Comparison of ENCODE assay signal across 26 mouse cellular contexts in genomic region chr4:141106526-141107183, GRCm38 (mm10). TPM values are rescaled to one million over a fixed set of nuclear protein-coding genes. Genes with fewer than 3 reads are reported as not detected.
DNase-seq lines count a peak whose midpoint lies in the region; ATAC-seq and TF ChIP-seq lines count a peak whose summit lies in the region.
"Had no signal": no experiment of that assay in that cellular context is flagged by ENCODE, and none has a peak within 500 bp of the region (broad histone marks: within the 10 kb centered on the region; RNA-seq: fewer than 3 reads in every experiment).

No protein-coding gene starts in this region.

- no peaks in the 10 kb centered on the region for H3K27me3 ChIP-seq in neural tube, embryonic 12.5 days (replicated peaks)
- H3K27me3 ChIP-seq: embryonic facial prominence, embryonic 15.5 days; heart, embryonic 15.5 days; Patski had no signal

- 78% methylated on average over 16 of the region's 16 CpGs for WGBS in neural tube, embryonic 12.5 days

- no peak overlapping the region for H3K27ac ChIP-seq in gastrocnemius, adult 2 months
- H3K27ac ChIP-seq in neural tube, embryonic 12.5 days = no peak overlapping the region
- no peak overlapping the region for H3K27ac ChIP-seq in layer of hippocampus, adult 2 months
- H3K27ac ChIP-seq: embryonic facial prominence, embryonic 15.5 days; forebrain, embryonic 10.5 days; heart, embryonic 10.5 days; heart, embryonic 15.5 days; hindbrain, embryonic 14.5 days had no signal

- peaks cover 15% of the 10 kb centered on the region for H3K36me3 ChIP-seq in neural tube, embryonic 12.5 days

- no peaks in the 10 kb centered on the region for H3K4me1 ChIP-seq in neural tube, embryonic 12.5 days
- H3K4me1 ChIP-seq: embryonic facial prominence, embryonic 15.5 days had no signal

- H3K4me2 ChIP-seq in neural tube, embryonic 12.5 days (replicated peaks) = no peak overlapping the region
- H3K4me2 ChIP-seq: embryonic facial prominence, embryonic 15.5 days; heart, embryonic 15.5 days; hindbrain, embryonic 14.5 days had no signal

- intact Hi-C loops in gastrocnemius, postnatal 14 days (cut with DNase I; ENCODE audit: low total_unique reads) = no loop called here
- intact Hi-C loops in gastrocnemius, adult 2 months (cut with DNase I) = no loop called here

- no peak overlapping the region for H3K9ac ChIP-seq in neural tube, embryonic 12.5 days
- H3K9ac ChIP-seq: embryonic facial prominence, embryonic 15.5 days; heart, embryonic 15.5 days; hindbrain, embryonic 14.5 days had no signal

- peak; percentile 28 for DNase-seq in gastrocnemius, postnatal 14 days
- no peak for DNase-seq in gastrocnemius, adult 2 months
- no peak for DNase-seq in neural tube, embryonic 10.5 days (ENCODE audit: extremely low spot score, low spot score)
- peak; percentile 19 for DNase-seq in forelimb bud, embryonic 11.5 days (ENCODE audit: low read depth, low spot score)
- peak; percentile 37 for DNase-seq in skeletal muscle tissue, adult 2 months (ENCODE audit: low read depth, low spot score)
- no peak for DNase-seq in cerebellum, adult 8-10 months
- DNase-seq in layer of hippocampus, adult 2 months (ENCODE audit: low spot score in 2 of 2) = no peak
- DNase-seq: adrenal gland, postnatal 14 days; cerebellum, adult 11-12 months; cerebellum, adult 9-11 months; cerebellum, postnatal 36 days; heart, adult 18-20 months; heart, postnatal 14 days had no signal

- H3K4me3 ChIP-seq in gastrocnemius, adult 2 months = no peak overlapping the region
- no peak overlapping the region for H3K4me3 ChIP-seq in neural tube, embryonic 12.5 days
- H3K4me3 ChIP-seq in layer of hippocampus, adult 2 months = no peak overlapping the region
- H3K4me3 ChIP-seq: embryonic facial prominence, embryonic 15.5 days; erythroblast, embryonic 14.5 days; forebrain, embryonic 10.5 days; heart, embryonic 10.5 days; heart, embryonic 15.5 days had no signal

- TF ChIP-seq CTCF in gastrocnemius, adult 2 months (IDR thresholded peaks at IDR 0.05) = no peak
- TF ChIP-seq CTCF in layer of hippocampus, adult 2 months (conservative IDR thresholded peaks at IDR 0.05) = no peak

- H3K9me3 ChIP-seq in neural tube, embryonic 12.5 days = no peaks in the 10 kb centered on the region
- H3K9me3 ChIP-seq: embryonic facial prominence, embryonic 15.5 days; heart, embryonic 10.5 days; heart, embryonic 15.5 days had no signal

- ATAC-seq in neural tube, embryonic 12.5 days (ENCODE audit: low FRiP score, low read depth) = 0 out of 2 replicates have a peak, but pooled peaks have one; percentile 17
- ATAC-seq: activated CD4-positive, CD25-positive, alpha-beta regulatory T cell, adult 4 months; forebrain, embryonic 14.5 days; intestine, embryonic 16.5 days; Patski had no signal

RNA-seq across cellular contexts. Expression of gene Spata21, which starts 18.5 kb away (rescaled TPM):
- total RNA-seq in gastrocnemius, postnatal 14 days (2021) = not detected
- total RNA-seq in gastrocnemius, adult 2 months (2021) = not detected
- 0.25 TPM in 1 of 2 replicates, not detected in the other for polyA plus RNA-seq in neural tube, embryonic 12.5 days (2016; fragmentation: Nextera tagmentation; extraction: Ambion mirVana)
- not detected for total RNA-seq in layer of hippocampus, adult 2 months (2021)
- total RNA-seq: adrenal gland, adult 18-20 months; adrenal gland, postnatal 14 days; heart, adult 18-20 months; heart, postnatal 14 days; hematopoietic stem cell, adult 5-6 weeks had no signal
- polyA plus RNA-seq: erythroblast, embryonic 14.5 days; heart, embryonic 10.5 days; intestine, embryonic 16.5 days; Patski had no signal

RNA-seq across cellular contexts. Expression of gene Necap2, which starts 28.5 kb away (rescaled TPM):
- total RNA-seq in gastrocnemius, postnatal 14 days (2021) = 10 to 100 TPM; 19.9 to 21.7 TPM
- 10 to 100 TPM; 13.1 to 16.5 TPM for total RNA-seq in gastrocnemius, adult 2 months (2021)
- polyA plus RNA-seq in neural tube, embryonic 12.5 days (2016; fragmentation: Nextera tagmentation; extraction: Ambion mirVana) = 55.0 and 61.2 TPM in 2 replicates
- 10 to 100 TPM; 41.6 to 42.2 TPM for total RNA-seq in layer of hippocampus, adult 2 months (2021)

RNA-seq across cellular contexts. Expression of gene Szrd1, which starts 32.9 kb away (rescaled TPM):
- 100 to 1,000 TPM; 161 to 166 TPM for total RNA-seq in gastrocnemius, postnatal 14 days (2021)
- total RNA-seq in gastrocnemius, adult 2 months (2021) = 100 to 1,000 TPM; 146 to 163 TPM
- polyA plus RNA-seq in neural tube, embryonic 12.5 days (2016; fragmentation: Nextera tagmentation; extraction: Ambion mirVana) = 32.0 TPM in 2 replicates
- 10 to 100 TPM; 49.7 to 54.3 TPM for total RNA-seq in layer of hippocampus, adult 2 months (2021)

RNA-seq across cellular contexts. Expression of gene Fbxo42, which starts 41.1 kb away (rescaled TPM):
- 10 to 100 TPM in 1 of 2 experiments, 1 to 10 TPM in 1; 9.1 to 10.8 TPM for total RNA-seq in gastrocnemius, postnatal 14 days (2021)
- 10 to 100 TPM; 10.8 to 10.9 TPM for total RNA-seq in gastrocnemius, adult 2 months (2021)
- 28.4 and 29.3 TPM in 2 replicates for polyA plus RNA-seq in neural tube, embryonic 12.5 days (2016; fragmentation: Nextera tagmentation; extraction: Ambion mirVana)
- 10 to 100 TPM; 21.2 to 22.8 TPM for total RNA-seq in layer of hippocampus, adult 2 months (2021)

RNA-seq across cellular contexts. Expression of gene Crocc, which starts 46.3 kb away (rescaled TPM):
- 1 to 10 TPM; 2.6 to 4.0 TPM for total RNA-seq in gastrocnemius, postnatal 14 days (2021)
- total RNA-seq in gastrocnemius, adult 2 months (2021) = 1 to 10 TPM; 1.7 to 2.0 TPM
- 11.7 and 12.8 TPM in 2 replicates for polyA plus RNA-seq in neural tube, embryonic 12.5 days (2016; fragmentation: Nextera tagmentation; extraction: Ambion mirVana)
- total RNA-seq in layer of hippocampus, adult 2 months (2021) = 10 to 100 TPM; 83.1 to 89.8 TPM

Comparison
In these comparisons a context has a peak if more than half of its experiments do, and no peak if none do; other contexts are left out.
1. DNase-seq: peak in gastrocnemius, postnatal 14 days (single experiment), forelimb bud, embryonic 11.5 days (single experiment) and skeletal muscle tissue, adult 2 months (single experiment); none in gastrocnemius, adult 2 months (single experiment), neural tube, embryonic 10.5 days (single experiment), cerebellum, adult 8-10 months (single experiment) and layer of hippocampus, adult 2 months (0 of 2).